Mouse (Mus musculus): ENCODE measurements at regions not wholly inside any gene's neighbourhood (a gene's known extent, or its start where the extent isn't known, plus 50 kb on each side); places are given as distances from the start of the nearest gene placed in this dataset.

GRCm38 (mm10) chr14:96825083-96825482 lies 306.2 kb upstream of the Klhl1 start:
- TF ChIP-seq MAX (IDR thresholded peaks at IDR 0.05) (no peak), CTCF (IDR thresholded peaks at IDR 0.05; ENCODE audit: control insufficient read depth, insufficient read depth, insufficient read length) (no peak), FOSL1 (IDR thresholded peaks at IDR 0.05; ENCODE audit: insufficient read depth, low read length, poor library complexity, severe bottlenecking) (no peak), USF1 (IDR thresholded peaks at IDR 0.05; ENCODE audit: low read depth) (no peak), MYOG (IDR thresholded peaks at IDR 0.05; ENCODE audit: control insufficient read depth, extremely low read depth, insufficient read length) (no peak), CEBPB (IDR thresholded peaks at IDR 0.05; ENCODE audit: low read depth) (no peak)

Data from C2C12 (cell line).